Mouse (Mus musculus): ENCODE results near the gene Ptpn4. TPM values are rescaled to one million over a fixed set of nuclear protein-coding genes. Genes with fewer than 3 reads are reported as not detected.

The Ptpn4 gene
- total and polyA plus RNA-seq, 2 experiments from 2014 or later: 7.0 to 46.5 TPM

DNA sequence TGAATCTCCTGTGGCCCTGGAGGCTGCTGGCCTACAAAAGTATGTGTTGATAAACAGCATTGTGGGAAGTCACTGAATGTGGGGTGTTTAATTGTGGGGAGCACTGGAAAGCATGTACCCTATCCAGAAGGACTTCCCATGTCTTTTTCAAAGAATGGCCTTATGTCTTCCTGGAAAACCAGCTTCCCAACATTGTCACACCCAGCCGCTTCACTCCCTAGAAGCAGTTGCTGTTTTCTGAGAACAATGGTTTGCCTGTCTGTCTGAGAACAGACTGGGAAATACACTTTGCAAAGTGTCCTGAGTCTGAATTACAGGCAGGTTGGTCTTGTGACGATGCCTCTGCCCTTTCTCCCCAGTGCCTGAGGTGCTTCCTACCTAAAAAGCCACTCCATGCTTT, 29.9 kb upstream of the Ptpn4 start:
- Histone ChIP-seq H3K9me3 (ENCODE audit: low read length) (no peaks in the 10 kb centered on the region), H3K9ac (replicated peaks; ENCODE audit: low read length, poor library complexity, severe bottlenecking) (no peak overlapping the region), H3K36me3 (ENCODE audit: insufficient read depth, low read length) (no peaks in the 10 kb centered on the region), H3K4me1 (ENCODE audit: insufficient read depth, low read length) (0 out of 2 replicates have a peak, but pooled peaks cover 2% of the 10 kb centered on the region), H3K4me2 (ENCODE audit: low read depth, low read length, poor library complexity, severe bottlenecking) (no peak overlapping the region), H3K4me3 (ENCODE audit: low read depth, low read length) (no peak overlapping the region), H3K27ac (ENCODE audit: low read depth, low read length) (no peak overlapping the region), H3K27me3 (ENCODE audit: insufficient read depth, low read length) (no peaks in the 10 kb centered on the region)
- 56% methylated on average over 2 of the region's 2 CpGs for WGBS
- no peak for DNase-seq (ENCODE audit: low spot score)
- no peak for ATAC-seq (ENCODE audit: low FRiP score)
- TF ChIP-seq CTCF (IDR thresholded peaks at IDR 0.05): no peak

DNA sequence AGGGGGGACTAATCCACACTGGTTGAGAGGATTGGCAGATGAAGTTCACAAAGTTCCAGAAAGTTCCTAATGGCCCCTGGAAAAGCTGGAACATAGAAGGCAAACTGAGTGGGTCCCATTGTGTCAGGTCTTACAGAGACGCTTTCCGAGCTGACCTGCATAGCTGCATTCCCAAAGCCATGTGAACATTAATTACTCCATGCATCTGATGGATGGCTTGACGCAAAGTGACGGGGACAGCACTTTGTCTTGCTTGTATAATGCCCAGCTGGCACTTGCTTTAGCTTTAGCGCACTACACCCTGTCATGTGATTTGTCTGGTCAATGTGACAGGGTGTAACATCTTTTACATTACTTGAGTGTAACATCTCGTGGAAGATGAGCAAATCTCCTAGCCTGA, 27.9 kb upstream of the Ptpn4 start:
- 79% methylated on average over 6 of the region's 6 CpGs for WGBS
- no peak overlapping the region for H3K27ac ChIP-seq (ENCODE audit: low read depth, low read length)
- TF ChIP-seq CTCF (IDR thresholded peaks at IDR 0.05): no peak
- no peaks in the 10 kb centered on the region for H3K9me3 ChIP-seq (ENCODE audit: low read length)
- no peaks in the 10 kb centered on the region for H3K36me3 ChIP-seq (ENCODE audit: insufficient read depth, low read length)
- DNase-seq (ENCODE audit: low spot score): no peak
- ATAC-seq (ENCODE audit: low FRiP score): no peak
- H3K9ac ChIP-seq (replicated peaks; ENCODE audit: low read length, poor library complexity, severe bottlenecking): no peak overlapping the region
- 0 out of 2 replicates have a peak, but pooled peaks cover 2% of the 10 kb centered on the region for H3K4me1 ChIP-seq (ENCODE audit: insufficient read depth, low read length)
- H3K27me3 ChIP-seq (ENCODE audit: insufficient read depth, low read length): no peaks in the 10 kb centered on the region
- no peak overlapping the region for H3K4me2 ChIP-seq (ENCODE audit: low read depth, low read length, poor library complexity, severe bottlenecking)
- no peak overlapping the region for H3K4me3 ChIP-seq (ENCODE audit: low read depth, low read length)

DNA sequence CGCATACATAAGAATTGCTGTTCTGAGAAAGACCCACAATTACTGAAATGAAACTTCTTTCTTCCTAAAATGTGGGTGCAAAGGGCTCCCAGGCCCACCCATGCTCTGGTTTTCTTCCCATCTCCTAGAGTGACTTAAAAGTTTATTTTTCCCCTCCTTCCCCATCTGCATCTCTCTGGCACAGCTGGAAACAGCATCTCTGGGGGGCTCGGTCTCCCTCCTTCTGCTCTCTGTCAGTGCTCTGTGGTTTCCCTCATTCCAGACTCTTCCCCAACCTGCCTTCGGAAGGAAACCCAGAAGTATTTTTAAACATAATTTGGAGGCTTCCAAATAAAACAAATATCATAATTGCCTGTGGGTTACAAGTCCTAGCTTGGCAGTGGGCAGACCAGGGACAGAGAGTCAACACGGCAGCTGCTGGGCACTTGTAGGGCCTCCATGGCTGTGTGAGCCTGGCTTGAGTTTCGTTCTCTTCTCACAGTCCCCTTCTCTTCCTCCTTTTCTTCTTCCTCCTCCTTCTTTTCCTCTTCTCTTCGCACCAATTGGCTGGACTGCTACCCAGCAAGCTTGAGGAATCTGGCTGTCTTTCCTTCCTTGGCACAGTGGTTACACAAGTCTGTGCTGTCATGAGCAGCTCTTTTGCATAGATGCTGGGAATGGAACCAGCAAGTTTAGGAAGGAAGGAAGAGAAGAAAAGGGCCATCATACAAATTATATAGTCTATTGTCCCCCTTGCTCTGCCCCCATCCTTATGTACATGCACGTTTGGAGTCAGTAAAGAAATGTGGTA, 26.3 kb upstream of the Ptpn4 start:
- no peak for TF ChIP-seq CTCF (IDR thresholded peaks at IDR 0.05)
- 72% methylated on average over 7 of the region's 7 CpGs for WGBS
- Histone ChIP-seq H3K9me3 (ENCODE audit: low read length) (no peaks in the 10 kb centered on the region), H3K27ac (ENCODE audit: low read depth, low read length) (no peak overlapping the region), H3K4me1 (ENCODE audit: insufficient read depth, low read length) (no peaks in the 10 kb centered on the region), H3K27me3 (ENCODE audit: insufficient read depth, low read length) (no peaks in the 10 kb centered on the region), H3K9ac (replicated peaks; ENCODE audit: low read length, poor library complexity, severe bottlenecking) (no peak overlapping the region), H3K4me3 (ENCODE audit: low read depth, low read length) (no peak overlapping the region), H3K36me3 (ENCODE audit: insufficient read depth, low read length) (no peaks in the 10 kb centered on the region), H3K4me2 (ENCODE audit: low read depth, low read length, poor library complexity, severe bottlenecking) (no peak overlapping the region)
- ATAC-seq (ENCODE audit: low FRiP score): no peak
- peak; percentile 6 for DNase-seq (ENCODE audit: low spot score)

DNA sequence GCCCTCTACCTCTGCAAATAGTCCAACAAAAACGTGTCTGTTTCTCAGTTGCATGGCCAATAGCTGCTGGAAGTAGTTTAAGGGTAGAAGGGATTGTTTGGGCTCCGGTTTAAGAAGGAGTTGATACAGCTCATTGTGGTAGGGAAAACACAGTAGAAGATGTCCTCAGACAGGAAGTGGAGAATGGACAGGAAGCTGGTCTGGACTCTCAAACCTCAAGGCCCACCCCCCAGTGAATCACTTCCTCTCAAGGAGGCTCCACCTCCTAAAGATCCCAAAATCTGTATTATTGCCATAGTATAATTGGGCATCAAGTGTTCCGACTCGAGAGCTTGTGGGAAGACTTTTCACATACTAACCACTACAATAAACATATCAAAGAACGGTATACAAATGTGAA, 22.2 kb upstream of the Ptpn4 start:
- TF ChIP-seq CTCF (IDR thresholded peaks at IDR 0.05): no peak
- Histone ChIP-seq H3K27ac (ENCODE audit: low read depth, low read length) (no peak overlapping the region), H3K36me3 (ENCODE audit: insufficient read depth, low read length) (no peaks in the 10 kb centered on the region), H3K9me3 (ENCODE audit: low read length) (no peaks in the 10 kb centered on the region), H3K27me3 (ENCODE audit: insufficient read depth, low read length) (no peaks in the 10 kb centered on the region), H3K4me2 (ENCODE audit: low read depth, low read length, poor library complexity, severe bottlenecking) (no peak overlapping the region), H3K9ac (replicated peaks; ENCODE audit: low read length, poor library complexity, severe bottlenecking) (no peak overlapping the region), H3K4me3 (ENCODE audit: low read depth, low read length) (no peak overlapping the region), H3K4me1 (ENCODE audit: insufficient read depth, low read length) (no peaks in the 10 kb centered on the region)
- DNase-seq (ENCODE audit: low spot score) (no peak), ATAC-seq (ENCODE audit: low FRiP score) (no peak)
- WGBS: 84% methylated on average over 5 of the region's 5 CpGs

DNA sequence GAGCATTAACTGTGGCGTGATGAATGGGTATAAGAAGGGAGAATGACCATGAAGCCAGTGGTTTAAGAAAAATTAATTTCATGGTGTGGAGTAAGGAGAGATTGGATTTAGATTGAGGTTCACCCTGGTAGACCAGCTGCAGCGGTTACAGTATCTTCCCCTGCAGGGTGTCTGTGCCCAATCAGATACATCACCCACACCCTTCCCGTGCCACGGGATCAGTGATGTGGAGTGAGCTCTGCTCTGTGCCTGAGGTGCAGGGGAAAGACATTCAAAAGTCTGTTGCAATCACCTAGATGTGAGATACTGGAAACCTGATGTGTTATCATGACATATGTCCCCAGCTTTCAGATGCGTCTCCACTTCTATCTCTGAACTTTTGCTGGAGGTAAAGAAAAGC, 15.6 kb upstream of the Ptpn4 start:
- no peaks in the 10 kb centered on the region for H3K4me1 ChIP-seq (ENCODE audit: insufficient read depth, low read length)
- H3K9ac ChIP-seq (replicated peaks; ENCODE audit: low read length, poor library complexity, severe bottlenecking): no peak overlapping the region
- no peak for ATAC-seq (ENCODE audit: low FRiP score)
- no peaks in the 10 kb centered on the region for H3K36me3 ChIP-seq (ENCODE audit: insufficient read depth, low read length)
- no peak overlapping the region for H3K4me2 ChIP-seq (ENCODE audit: low read depth, low read length, poor library complexity, severe bottlenecking)
- TF ChIP-seq CTCF (IDR thresholded peaks at IDR 0.05): no peak
- 84% methylated on average over 5 of the region's 5 CpGs for WGBS
- no peak overlapping the region for H3K4me3 ChIP-seq (ENCODE audit: low read depth, low read length)
- H3K27ac ChIP-seq (ENCODE audit: low read depth, low read length): no peak overlapping the region
- H3K27me3 ChIP-seq (ENCODE audit: insufficient read depth, low read length): no peaks in the 10 kb centered on the region
- no peak for DNase-seq (ENCODE audit: low spot score)
- H3K9me3 ChIP-seq (ENCODE audit: low read length): no peaks in the 10 kb centered on the region

DNA sequence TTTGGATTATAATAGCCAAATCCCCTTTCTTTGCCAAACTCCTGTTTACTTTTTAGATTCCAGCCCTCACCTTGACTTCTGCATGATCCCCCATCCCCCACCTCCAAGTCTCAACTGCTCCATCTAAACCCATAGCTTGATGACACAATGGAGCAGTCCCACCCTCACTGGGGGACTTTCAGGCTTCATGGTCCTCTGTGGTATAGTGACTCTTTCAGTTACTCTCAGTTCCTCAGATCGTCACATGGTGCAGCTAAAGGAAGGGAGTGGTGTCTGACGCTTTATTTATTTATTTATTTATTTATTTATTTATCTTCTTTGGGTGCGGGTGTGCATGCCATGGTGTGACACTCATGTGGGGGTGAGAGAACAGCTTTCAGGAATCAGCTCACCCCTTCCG, 14.9 kb upstream of the Ptpn4 start:
- no peak overlapping the region for H3K4me2 ChIP-seq (ENCODE audit: low read depth, low read length, poor library complexity, severe bottlenecking)
- no peak overlapping the region for H3K27ac ChIP-seq (ENCODE audit: low read depth, low read length)
- H3K4me1 ChIP-seq (ENCODE audit: insufficient read depth, low read length): no peaks in the 10 kb centered on the region
- WGBS: 94% methylated on average over 4 of the region's 4 CpGs
- DNase-seq (ENCODE audit: low spot score) (no peak), ATAC-seq (ENCODE audit: low FRiP score) (no peak)
- no peaks in the 10 kb centered on the region for H3K9me3 ChIP-seq (ENCODE audit: low read length)
- H3K9ac ChIP-seq (replicated peaks; ENCODE audit: low read length, poor library complexity, severe bottlenecking): no peak overlapping the region
- no peak for TF ChIP-seq CTCF (IDR thresholded peaks at IDR 0.05)
- no peaks in the 10 kb centered on the region for H3K36me3 ChIP-seq (ENCODE audit: insufficient read depth, low read length)
- H3K27me3 ChIP-seq (ENCODE audit: insufficient read depth, low read length): no peaks in the 10 kb centered on the region
- H3K4me3 ChIP-seq (ENCODE audit: low read depth, low read length): no peak overlapping the region
